Mouse (Mus musculus) small intestine, adult 2 months (tissue): ENCODE data around the gene Lrrc4b. TPM values are rescaled to one million over a fixed set of nuclear protein-coding genes. Genes with fewer than 3 reads are reported as not detected.

Experiments used
- H3K27ac ChIP-seq: fragments of 200-500 bp; 2 replicates; pipeline ENCODE4 v1.5.1; 2012; ENCODE audit warnings: low read depth, low read length, control low read depth, inconsistent platforms; ENCODE audit not compliant: insufficient read depth
- H3K27me3 ChIP-seq: fragments of 200-500 bp; 2 replicates; pipeline ENCODE4 v1.6.1; 2012; ENCODE audit warnings: mild to moderate bottlenecking, moderate library complexity, low read length, inconsistent platforms; ENCODE audit not compliant: control insufficient read depth, insufficient read depth
- H3K36me3 ChIP-seq: fragments of 200-500 bp; 2 replicates; pipeline ENCODE4 v1.6.1; 2012; ENCODE audit warnings: mild to moderate bottlenecking, low read length, control low read depth, inconsistent platforms; ENCODE audit not compliant: control insufficient read depth, insufficient read depth
- H3K4me1 ChIP-seq: fragments of 200-500 bp; 2 replicates; pipeline ENCODE4 v1.6.1; 2012; ENCODE audit warnings: low read length, inconsistent platforms, mixed read lengths; ENCODE audit not compliant: control insufficient read depth, insufficient read depth, insufficient read length
- H3K4me3 ChIP-seq: fragments of 200-500 bp; 2 replicates; pipeline ENCODE4 v1.5.1; 2012; ENCODE audit warnings: low read depth, mild to moderate bottlenecking, control low read depth, inconsistent platforms, low read length, moderate library complexity
- CTCF ChIP-seq: fragments of 200-500 bp; IDR thresholded peaks from 2 replicates; pipeline ENCODE4 v1.5.1; 2012; ENCODE audit warnings: low read depth, mild to moderate bottlenecking, control low read depth, inconsistent platforms, low read length, moderate library complexity, mixed read lengths; ENCODE audit not compliant: insufficient replicate concordance, insufficient read length; ENCODE audit errors: extremely low read depth
- POLR2A ChIP-seq: fragments of 200-500 bp; IDR thresholded peaks from 2 replicates; pipeline ENCODE4 v1.6.1; 2012; ENCODE audit warnings: low read depth, mild to moderate bottlenecking, control low read depth, inconsistent platforms, low read length, moderate library complexity
- WGBS: fragments of 180-500 bp; shearing (Covaris S2); methylation state at CpG from one replicate; pipeline ENCODE4 v1.1.7; 2018; 5-methylcytosine and 5-hydroxymethylcytosine counted together
- polyA plus RNA-seq: library from polyadenylated mRNA; depleted of rRNA; stranded (reverse); fragments of >200 nt; gene quantifications from 2 replicates; pipeline ENCODE4 v1.2.3, GENCODE M21; 2012; rRNA removed

Lrrc4b gene
- polyA plus RNA-seq, 1 experiment: 1.1 TPM

GRCm38 (mm10) chr7:44495992-44496770 is 67.4 kb downstream of the Lrrc4b start, which contains the start of the genes Emc10 and Fam71e1:
Emc10 (minus strand) TSS chr7:44496529.
Fam71e1 (plus strand) TSS chr7:44496581.
- WGBS: under 1% methylated on average over 58 of the region's 58 CpGs
- peak within 1 kb of the TSS; percentile 92 for H3K4me3 ChIP-seq

GRCm38 (mm10) chr7:44496771-44497109 is 67.9 kb downstream of the Lrrc4b start:
- TF ChIP-seq POLR2A (no peak), CTCF (no peak)
- Histone ChIP-seq H3K4me3 (peak overlapping the region; percentile 92), H3K27ac (peak overlapping the region; percentile 50; the same call in 1 of the 2 replicates), H3K36me3 (peaks cover 10% of the 10 kb centered on the region), H3K4me1 (peaks cover 2% of the 10 kb centered on the region), H3K27me3 (no peaks in the 10 kb centered on the region)
- 1% methylated on average over 26 of the region's 26 CpGs for WGBS

More at GRCm38 (mm10) chr7:44495992-44496770, 67.4 kb downstream of the Lrrc4b start, which contains the start of the genes Emc10 and Fam71e1:
- Histone ChIP-seq H3K27me3 (no peaks in the 10 kb centered on the region), H3K27ac (peak within 1 kb of the TSS; percentile 86), H3K36me3 (peaks cover 11% of the 10 kb centered on the region), H3K4me1 (peaks cover 2% of the 10 kb centered on the region)
- TF ChIP-seq CTCF (peak; percentile 15; the same call in 1 of the 2 replicates), POLR2A (no peak; the same call in 1 of the 2 replicates)

- no peak overlapping the region for H3K4me3 ChIP-seq
- peaks cover 2% of the 10 kb centered on the region for H3K4me1 ChIP-seq
- no peak overlapping the region for H3K27ac ChIP-seq
- 82% methylated on average over 10 of the region's 10 CpGs for WGBS
- TF ChIP-seq CTCF: no peak
- H3K36me3 ChIP-seq: peaks cover 3% of the 10 kb centered on the region
- H3K27me3 ChIP-seq: no peaks in the 10 kb centered on the region
Observed at GRCm38 (mm10) chr7:44497361-44498055, 68.7 kb downstream of the Lrrc4b start.

DNA sequence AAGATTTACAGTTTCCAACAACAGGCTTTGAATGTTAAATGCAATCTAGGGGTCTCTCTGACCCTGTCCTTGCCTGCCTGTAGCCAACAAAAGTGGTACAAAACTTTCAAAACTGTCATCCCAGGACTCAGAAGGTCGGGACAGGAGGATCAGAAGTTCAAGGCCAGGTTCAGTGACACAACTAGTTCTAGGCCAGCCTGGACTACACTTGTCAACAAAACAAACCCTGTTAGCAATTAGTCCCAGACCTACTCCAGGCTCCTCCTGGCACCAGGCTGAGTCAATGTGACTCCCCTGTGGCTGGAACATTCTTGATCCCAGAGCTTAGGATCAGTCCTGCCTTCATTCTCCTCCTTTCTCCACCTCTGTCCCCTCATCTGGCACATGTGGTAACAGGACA is 70.1 kb downstream of the Lrrc4b start:
- WGBS: 47% methylated on average over 1 of the region's 1 CpGs
- Histone ChIP-seq H3K27me3 (no peaks in the 10 kb centered on the region), H3K4me3 (no peak overlapping the region), H3K27ac (no peak overlapping the region), H3K4me1 (peaks cover 2% of the 10 kb centered on the region), H3K36me3 (no peaks in the 10 kb centered on the region)
- TF ChIP-seq CTCF (no peak), POLR2A (no peak)

GRCm38 (mm10) chr7:44500046-44500445 is 71.2 kb downstream of the Lrrc4b start:
- Histone ChIP-seq H3K27ac (no peak overlapping the region), H3K36me3 (no peaks in the 10 kb centered on the region), H3K4me3 (no peak overlapping the region), H3K27me3 (no peaks in the 10 kb centered on the region), H3K4me1 (peaks cover 2% of the 10 kb centered on the region; the same call in 1 of the 2 replicates)
- TF ChIP-seq CTCF (no peak), POLR2A (no peak)
- WGBS: 33% methylated on average over 20 of the region's 20 CpGs

GRCm38 (mm10) chr7:44501563-44502115 is 72.8 kb downstream of the Lrrc4b start:
- peaks cover 2% of the 10 kb centered on the region; the same call in 1 of the 2 replicates for H3K4me1 ChIP-seq
- H3K27ac ChIP-seq: no peak overlapping the region
- H3K4me3 ChIP-seq: no peak overlapping the region
- WGBS: 24% methylated on average over 5 of the region's 5 CpGs
- no peaks in the 10 kb centered on the region for H3K27me3 ChIP-seq
- no peak for TF ChIP-seq POLR2A
- TF ChIP-seq CTCF: peak; percentile 64; the same call in 1 of the 2 replicates
- no peaks in the 10 kb centered on the region for H3K36me3 ChIP-seq

DNA sequence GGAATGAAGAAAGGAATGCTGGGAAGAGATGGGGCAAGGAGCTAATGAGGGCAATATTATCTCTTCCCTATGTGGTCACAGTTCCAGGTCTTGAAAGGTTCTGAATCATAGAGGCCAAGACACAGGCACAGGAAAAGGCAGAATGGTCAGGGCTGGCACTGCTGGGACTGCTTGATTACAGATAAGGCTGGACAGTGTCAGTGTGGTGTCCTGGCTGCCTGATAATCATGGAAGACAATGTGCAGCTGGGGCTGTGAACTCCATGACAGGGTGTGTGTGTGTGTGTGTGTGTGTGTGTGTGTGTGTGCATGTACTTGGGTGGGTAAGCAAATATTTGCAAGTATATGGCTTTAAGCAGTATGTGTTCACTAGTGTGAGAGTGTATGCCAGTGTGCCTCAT is 78.7 kb downstream of the Lrrc4b start:
- Histone ChIP-seq H3K27ac (no peak overlapping the region), H3K27me3 (no peaks in the 10 kb centered on the region), H3K36me3 (no peaks in the 10 kb centered on the region), H3K4me3 (no peak overlapping the region), H3K4me1 (no peaks in the 10 kb centered on the region)
- TF ChIP-seq POLR2A (no peak), CTCF (no peak)

Other genes starting within 250 kb of the Lrrc4b start
- gene Klk1b24, start 240.8 kb upstream of the Lrrc4b start, polyA plus RNA-seq: 1.9 TPM in 1 of 2 replicates, not detected in the other
- gene Klk1b3, start 230.8 kb upstream of the Lrrc4b start, polyA plus RNA-seq: 0.19 and 4.6 TPM in 2 replicates
- gene Klk1b4, start 221.6 kb upstream of the Lrrc4b start, polyA plus RNA-seq: 10.1 TPM in 1 of 2 replicates, not detected in the other
- gene Klk1b5, start 213.1 kb upstream of the Lrrc4b start, polyA plus RNA-seq: 0.28 and 19.2 TPM in 2 replicates
- 153 and 2,676 TPM in 2 replicates for gene Klk1, start 203.7 kb upstream of the Lrrc4b start, polyA plus RNA-seq
- not detected in 2 replicates for gene Gm36864, start 192.8 kb upstream of the Lrrc4b start, polyA plus RNA-seq
- gene 1700028J19Rik, start 182.3 kb upstream of the Lrrc4b start, polyA plus RNA-seq: 0.77 and 1.9 TPM in 2 replicates
- gene 2410002F23Rik, start 182.3 kb upstream of the Lrrc4b start, polyA plus RNA-seq: 43.4 and 66.3 TPM in 2 replicates
- not detected in 2 replicates for gene Acp4, start 171.6 kb upstream of the Lrrc4b start, polyA plus RNA-seq
- not detected in 2 replicates for gene Gm15517, start 167.6 kb upstream of the Lrrc4b start, polyA plus RNA-seq
- 0.82 and 1.3 TPM in 2 replicates for gene Clec11a, start 122.1 kb upstream of the Lrrc4b start, polyA plus RNA-seq
- gene Shank1, start 118.8 kb upstream of the Lrrc4b start, polyA plus RNA-seq: 0.81 and 2.1 TPM in 2 replicates
- gene Syt3, start 44.9 kb upstream of the Lrrc4b start, polyA plus RNA-seq: 1.1 and 1.8 TPM in 2 replicates
- 0.43 TPM in 1 of 2 replicates, not detected in the other for gene 1700008O03Rik, start 43.2 kb upstream of the Lrrc4b start, polyA plus RNA-seq
- 2.2 and 3.2 TPM in 2 replicates for gene Aspdh, start 36.4 kb downstream of the Lrrc4b start, polyA plus RNA-seq
- gene Josd2, start 39.0 kb downstream of the Lrrc4b start, polyA plus RNA-seq: 85.6 and 99.2 TPM in 2 replicates
- gene Emc10, start 67.5 kb downstream of the Lrrc4b start, polyA plus RNA-seq: 157 and 256 TPM in 2 replicates
- 0.88 and 2.0 TPM in 2 replicates for gene Fam71e1, start 67.6 kb downstream of the Lrrc4b start, polyA plus RNA-seq
- 0.13 TPM in 2 replicates for gene Mybpc2, start 95.6 kb downstream of the Lrrc4b start, polyA plus RNA-seq
- 8.6 and 18.7 TPM in 2 replicates for gene Spib, start 103.1 kb downstream of the Lrrc4b start, polyA plus RNA-seq
- gene Pold1, start 119.8 kb downstream of the Lrrc4b start, polyA plus RNA-seq: 27.3 and 46.9 TPM in 2 replicates
- gene Nr1h2, start 124.9 kb downstream of the Lrrc4b start, polyA plus RNA-seq: 174 and 295 TPM in 2 replicates
- 6.4 and 11.1 TPM in 2 replicates for gene Napsa, start 143.4 kb downstream of the Lrrc4b start, polyA plus RNA-seq
- 3.1 and 3.4 TPM in 2 replicates for gene Kcnc3, start 161.6 kb downstream of the Lrrc4b start, polyA plus RNA-seq
- 196 and 563 TPM in 2 replicates for gene Myh14, start 241.8 kb downstream of the Lrrc4b start, polyA plus RNA-seq